Mouse (Mus musculus): ENCODE measurements around the gene Rwdd3.

The Rwdd3 gene

DNA sequence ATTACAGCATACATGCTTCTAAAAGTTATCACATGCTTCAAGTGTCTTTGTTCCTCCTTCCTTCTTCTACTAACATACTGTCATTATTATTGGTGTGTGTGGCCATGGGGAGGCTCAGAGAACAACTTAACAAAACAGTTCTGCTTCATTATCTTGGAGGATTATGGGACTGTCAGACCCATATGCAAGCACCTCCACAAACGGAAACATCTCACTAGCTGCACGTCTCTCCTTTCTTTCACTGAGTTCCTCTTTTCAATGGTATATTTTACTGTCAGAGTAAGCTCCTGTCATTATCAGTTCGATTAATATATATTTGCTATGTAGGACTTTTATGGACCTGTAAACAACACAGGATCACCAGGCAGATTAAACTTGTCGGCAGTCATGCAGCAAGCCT, 11.1 kb downstream of the Rwdd3 start:
- no peak for DNase-seq (ENCODE audit: low read depth)

DNA sequence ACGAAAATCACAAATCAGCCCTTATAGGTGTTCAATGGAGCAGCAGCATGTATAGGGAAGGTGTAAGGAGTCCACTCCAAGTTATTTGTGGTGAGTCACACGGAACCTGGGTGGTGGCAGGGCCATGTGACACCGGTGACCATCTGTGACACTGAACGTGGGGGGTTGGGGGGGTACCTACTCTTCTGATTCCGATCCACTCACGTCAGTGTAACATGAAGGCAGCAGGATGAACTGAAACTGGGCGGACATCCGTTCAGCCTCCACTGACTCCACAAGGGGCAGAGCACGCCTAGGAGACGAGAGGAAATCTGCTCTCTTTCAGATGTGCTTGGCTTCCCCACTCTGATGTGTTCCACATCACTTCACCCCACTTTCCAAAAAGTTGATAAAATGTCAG, 11.9 kb downstream of the Rwdd3 start:
- no peak for DNase-seq (ENCODE audit: low read depth)

DNA sequence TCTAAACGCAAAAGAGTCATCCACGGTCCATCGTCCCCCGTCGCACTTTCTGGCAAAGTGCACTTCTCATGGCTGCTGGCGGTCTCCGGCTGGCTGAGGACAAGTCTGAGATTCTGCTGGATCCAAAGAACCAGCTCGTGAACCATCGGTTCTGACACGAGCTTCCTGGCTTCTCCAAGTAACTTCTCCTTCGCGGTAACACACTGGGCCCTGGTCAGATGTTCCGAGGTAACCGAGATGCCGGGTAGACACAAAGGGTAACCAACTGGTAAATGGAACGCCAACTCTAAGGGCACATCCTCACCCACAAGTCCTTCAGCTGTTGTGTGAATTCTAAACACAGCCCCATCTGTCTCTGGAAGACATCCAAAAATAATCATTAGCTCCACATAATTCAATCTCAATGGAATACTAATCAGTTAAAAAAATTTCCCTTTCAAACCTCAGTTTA, 12.6 kb downstream of the Rwdd3 start:
- DNase-seq (ENCODE audit: low read depth) = no peak

DNA sequence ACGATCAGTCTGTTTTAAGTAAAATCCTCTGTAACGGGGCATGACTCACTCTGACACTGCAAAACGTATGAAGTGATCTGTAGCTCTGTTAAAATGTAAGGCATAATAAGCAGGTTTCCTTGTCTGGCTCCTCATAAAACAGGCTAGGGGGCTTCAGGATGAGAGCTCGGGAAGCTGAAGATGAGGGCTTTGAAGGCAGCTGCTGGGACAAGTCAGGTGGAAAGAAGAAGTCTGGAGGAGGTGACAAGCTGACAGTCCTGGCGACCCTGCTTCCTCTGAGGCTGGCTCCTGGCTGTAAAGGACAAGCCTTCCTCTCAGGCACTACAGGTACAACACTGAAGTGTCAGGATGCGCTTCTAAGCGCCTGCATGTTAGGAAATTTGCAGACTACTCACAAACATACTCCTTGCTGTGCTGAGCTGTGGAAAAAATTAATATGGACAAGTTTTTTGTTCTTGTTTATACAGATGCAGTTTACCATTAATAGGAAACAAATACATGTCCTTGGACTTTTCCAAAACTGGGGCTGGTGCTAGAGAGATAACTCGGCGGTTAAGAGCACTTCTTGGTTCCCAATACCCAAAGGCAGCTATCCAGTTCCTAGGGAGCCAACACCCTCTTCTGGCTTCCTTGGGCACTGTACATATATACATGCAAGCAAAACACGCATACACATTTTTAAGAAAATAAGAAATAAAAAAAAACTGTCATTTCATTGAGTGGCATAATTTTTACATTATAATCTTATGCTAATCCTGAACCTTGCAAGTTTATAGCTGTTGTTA, 13.8 kb downstream of the Rwdd3 start:
- no peak for DNase-seq (ENCODE audit: low read depth)

DNA sequence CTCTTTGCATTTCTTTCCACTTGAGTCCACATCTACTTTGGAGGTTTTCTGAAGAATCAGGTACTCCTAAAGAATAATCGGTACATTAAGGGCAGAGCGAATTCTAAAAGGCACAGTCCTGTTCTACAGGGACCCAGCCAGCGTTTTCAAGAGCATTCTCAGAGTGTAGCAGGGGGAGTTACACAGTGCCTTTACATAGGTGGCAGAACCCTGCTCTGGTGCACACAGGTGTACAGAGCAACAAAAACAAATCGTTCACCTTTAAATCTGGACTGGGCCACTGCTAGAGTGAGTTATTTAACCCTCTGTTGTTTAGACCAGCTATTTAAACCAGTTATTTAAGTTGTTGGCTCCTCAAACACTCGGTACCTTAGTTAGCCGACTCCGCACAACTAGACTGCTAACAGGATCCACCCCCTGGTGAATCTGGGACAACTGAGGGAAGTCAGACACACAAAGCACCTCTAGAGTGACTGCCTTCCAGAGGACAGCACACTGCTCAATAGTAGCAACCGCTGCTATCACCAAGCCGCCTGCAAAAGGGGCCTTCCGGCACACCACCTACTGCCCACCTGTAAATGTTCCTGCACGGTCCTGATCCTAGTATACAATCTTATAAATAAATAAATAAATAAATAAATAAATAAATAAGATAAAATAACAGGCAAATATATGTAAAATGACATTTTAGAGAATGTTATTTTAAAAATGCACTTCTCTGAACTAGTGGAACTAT, 14.9 kb downstream of the Rwdd3 start:
- no peak for DNase-seq (ENCODE audit: low read depth)

DNA sequence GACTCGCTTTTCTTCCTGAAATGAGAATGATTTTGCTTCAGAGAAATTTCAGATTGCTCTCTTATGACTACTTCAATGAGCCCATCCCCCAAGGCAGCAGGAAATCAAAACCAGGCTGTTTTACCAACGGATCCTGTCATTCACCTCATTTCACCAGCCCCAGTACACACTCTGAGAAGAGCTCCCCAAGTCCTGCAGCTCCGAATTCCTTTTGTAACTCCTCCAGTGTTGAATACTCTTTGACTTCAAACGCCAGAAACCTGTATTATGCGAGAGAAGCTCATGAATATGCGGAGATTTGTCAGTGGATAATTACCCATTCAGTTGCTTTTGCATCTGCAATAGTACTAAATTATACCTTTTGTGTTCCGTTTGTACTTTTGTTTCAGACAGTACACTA, 15.5 kb downstream of the Rwdd3 start:
- no peak for DNase-seq (ENCODE audit: low read depth)

DNA sequence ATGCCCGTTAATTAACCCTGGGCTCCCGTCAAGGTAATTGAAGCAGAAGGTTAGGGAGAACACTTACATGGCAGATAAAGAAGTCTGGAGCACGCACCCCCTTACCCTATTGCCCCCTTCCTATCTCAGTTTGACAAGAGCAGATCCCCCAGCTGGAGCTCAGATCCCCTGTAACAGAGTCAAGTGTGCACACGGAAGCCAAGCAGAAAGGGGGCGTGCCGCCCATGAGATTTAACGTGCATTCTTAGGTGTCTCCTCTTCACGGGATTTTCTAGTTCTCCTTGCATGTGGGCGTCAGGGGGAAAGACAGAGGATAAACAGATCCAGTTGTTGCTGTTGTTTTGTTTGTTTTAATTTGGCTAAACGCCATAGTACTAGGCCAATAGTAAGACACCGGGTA, 37.6 kb downstream of the Rwdd3 start:
- no peak for DNase-seq (ENCODE audit: low read depth)

DNA sequence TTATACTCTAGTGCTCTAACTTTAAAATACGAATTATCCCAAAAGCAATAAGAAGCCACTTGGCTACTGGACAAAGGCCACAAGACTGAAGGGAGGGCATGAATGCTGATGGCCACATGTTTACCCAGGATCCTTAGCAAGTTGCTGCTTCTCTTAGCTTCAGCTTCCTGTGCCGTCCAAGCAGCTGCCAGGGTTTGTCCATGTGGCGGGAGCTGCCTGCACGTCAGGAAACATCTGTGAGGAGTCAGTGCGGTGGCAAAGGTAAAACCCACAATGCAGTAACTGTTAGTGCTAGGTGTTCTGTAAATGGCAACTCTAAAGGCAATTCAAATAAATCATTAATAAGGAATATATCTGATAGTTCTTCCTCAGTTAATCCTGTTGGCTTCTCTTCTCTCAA, 38.5 kb downstream of the Rwdd3 start:
- no peak for DNase-seq (ENCODE audit: low read depth)

DNA sequence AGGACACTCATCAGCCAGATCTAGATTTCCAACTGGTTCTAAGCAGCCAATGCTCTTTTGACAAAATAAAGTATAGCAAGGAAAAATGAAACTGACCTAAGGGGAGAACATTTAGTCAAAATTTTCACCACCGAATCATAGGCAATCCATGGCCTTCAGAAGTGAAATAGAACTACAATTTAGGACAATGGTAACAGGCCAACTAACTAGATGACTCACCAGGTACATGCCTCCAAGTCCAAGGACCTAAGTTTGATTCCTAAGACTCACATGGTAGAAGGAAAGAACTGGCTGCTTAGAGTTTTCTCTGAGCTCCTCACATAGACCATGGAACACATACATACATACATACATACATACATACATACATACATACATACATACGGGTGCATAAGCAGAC, 44.3 kb downstream of the Rwdd3 start:
- no peak for DNase-seq (ENCODE audit: low read depth)

DNA sequence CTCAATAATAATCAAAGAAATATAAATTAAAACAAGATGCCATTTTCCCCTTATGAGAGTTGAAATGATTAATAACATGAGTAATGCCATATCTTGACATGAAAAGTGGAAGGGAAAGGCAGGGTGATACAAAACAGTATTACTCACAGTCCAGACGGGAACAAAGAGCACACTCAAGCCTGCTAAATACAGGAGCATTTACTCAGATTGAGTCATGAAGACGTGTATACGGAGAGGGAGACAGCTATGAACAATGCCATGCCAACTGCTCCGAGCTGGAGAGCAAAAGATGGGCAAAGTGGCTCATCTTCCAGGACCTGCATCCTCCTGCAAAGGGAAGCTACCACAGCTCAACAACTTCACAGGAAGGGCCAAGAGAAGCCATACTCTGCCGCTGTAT, 45.0 kb downstream of the Rwdd3 start:
- no peak for DNase-seq (ENCODE audit: low read depth)

DNA sequence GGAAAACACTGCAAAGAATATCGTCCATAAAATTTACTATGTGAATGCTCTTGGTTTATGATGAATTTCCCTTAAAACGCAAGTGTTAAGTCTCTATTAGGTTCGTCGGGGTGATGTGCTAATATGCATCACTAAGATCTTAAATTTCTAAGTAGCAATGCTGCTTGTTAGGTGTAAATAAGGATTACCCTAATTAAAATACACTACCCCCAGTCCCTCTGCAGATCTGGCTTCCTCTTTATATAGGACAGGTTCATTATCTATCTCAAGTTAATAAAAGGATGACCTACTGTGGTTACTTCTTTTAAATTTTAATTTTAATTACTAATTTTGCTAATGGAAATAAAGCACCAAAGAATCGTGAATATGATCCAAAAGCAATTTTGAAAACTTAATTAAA, 50.4 kb downstream of the Rwdd3 start:
- no peak for DNase-seq (ENCODE audit: low read depth)

DNA sequence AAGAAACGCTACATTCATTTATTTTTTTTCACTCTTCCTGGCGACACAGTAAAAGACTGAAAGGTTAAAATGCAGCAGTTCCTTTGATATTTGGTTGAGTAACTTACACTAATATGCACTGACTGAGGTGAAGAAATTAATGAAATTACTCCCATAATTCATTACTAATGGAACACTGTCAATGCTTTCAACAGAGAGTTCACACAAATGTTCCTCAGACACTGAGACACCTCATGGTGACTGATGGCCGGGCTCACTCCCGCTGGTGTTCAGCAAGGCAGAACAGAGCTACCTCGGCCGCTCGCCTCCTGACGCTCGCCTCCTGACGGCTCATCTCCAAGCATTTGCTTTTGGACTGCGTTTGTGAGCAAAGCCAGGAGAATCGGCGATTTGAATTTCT, 54.9 kb downstream of the Rwdd3 start:
- DNase-seq (ENCODE audit: low read depth) = no peak

DNA sequence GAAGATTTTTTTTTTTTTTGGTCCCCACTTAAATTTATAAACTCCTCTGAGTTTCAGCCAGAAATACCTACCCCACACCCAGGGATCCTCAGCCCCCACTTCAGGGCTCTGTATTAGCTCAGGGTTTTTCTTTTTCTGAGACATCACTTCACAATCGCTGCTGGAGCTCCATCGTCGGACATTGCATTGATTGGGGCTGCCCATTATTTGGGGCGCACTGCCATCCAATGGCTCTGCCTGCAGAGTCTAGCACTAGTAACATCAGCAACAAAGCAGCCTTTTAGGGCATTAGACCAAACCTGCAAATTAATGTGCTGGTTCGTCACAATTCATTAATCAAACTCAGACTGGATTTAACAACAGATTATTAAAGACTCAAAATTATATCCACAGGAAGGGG, 55.4 kb downstream of the Rwdd3 start:
- DNase-seq (ENCODE audit: low read depth) = no peak

DNA sequence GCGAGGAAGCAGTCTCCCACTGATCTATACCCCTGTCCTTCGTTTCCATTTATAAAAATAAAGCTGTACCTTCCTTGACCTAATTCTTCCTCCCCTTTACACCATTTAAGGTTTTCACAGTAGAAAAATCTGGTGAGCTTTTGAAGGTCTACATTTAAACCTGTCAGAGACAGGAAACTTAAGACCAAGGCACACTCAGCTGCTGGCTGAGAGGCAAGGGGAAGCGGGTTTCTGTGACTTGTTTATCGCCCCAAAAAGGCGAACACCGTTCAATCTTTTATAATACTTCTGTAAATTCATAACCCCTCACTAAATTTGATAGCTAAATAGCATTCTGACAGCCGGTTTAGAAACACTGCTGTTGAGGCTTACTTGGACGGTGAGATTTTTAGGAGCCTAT, 60.4 kb downstream of the Rwdd3 start:
- DNase-seq (ENCODE audit: low read depth) = no peak

DNA sequence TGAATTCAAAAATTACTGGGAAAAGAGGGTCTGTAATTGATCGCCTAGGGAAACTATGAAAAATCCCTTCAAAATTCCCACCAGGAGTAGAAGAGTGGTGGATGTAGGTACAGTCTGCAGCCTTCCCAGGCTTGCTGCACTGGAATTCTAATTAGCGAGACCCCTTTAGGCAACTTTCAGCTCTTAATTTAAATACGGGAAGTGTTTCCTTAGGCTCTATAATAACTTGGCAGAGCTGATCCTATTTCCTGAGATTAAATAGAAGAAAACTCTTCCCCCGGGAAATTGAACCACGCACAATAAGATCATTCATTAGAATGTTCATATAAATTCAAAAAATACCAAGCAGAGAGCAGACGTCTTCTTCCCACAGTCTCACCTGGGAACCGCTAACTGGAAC, 61.1 kb downstream of the Rwdd3 start:
- DNase-seq (ENCODE audit: low read depth) = no peak

DNA sequence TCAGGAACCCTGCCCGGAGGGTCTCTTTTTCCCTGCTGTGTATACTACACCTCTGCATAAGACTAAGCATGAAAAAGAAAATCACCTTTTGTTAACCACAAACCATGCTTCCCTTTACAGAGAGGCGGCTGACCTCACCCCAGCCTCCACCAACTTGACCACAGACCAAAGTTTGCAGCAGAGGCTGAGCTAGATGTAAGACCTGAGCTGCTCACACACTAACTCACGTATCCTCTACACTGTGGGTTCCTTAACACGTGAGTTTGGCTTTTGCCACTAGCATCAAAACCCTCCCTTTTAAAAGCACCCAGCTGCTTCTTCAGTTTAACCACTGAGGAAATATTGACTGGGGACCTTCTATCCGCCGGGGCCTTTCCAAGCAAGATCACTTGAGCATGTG, 64.0 kb downstream of the Rwdd3 start:
- no peak for DNase-seq (ENCODE audit: low read depth)

DNA sequence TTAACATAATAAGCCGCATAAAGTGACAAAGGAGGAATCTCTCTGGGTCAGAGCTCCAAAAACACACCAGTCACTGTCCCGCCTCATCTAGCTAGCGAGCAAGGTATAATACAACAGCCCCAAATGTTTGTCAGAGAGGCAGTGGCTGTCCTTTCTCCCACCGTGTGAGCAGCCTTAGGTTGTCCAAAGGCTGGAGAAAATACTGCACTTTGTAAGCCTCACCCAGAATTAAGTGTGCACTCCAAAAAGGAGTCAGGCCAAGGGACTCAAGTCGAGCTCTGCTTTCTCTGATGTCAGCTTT, 66.1 kb downstream of the Rwdd3 start:
- no peak for DNase-seq (ENCODE audit: low read depth)

Measured in naive thymus-derived CD4-positive, alpha-beta T cell, adult 2 months (primary cell).